ENCODE assay signal across 28 mouse cellular contexts in genomic region chr9:8749878-8750277, GRCm38 (mm10).
"Had no signal": no experiment of that assay in that cellular context is flagged by ENCODE, and none has a peak within 500 bp of the region (broad histone marks: within the 10 kb centered on the region; RNA-seq: fewer than 3 reads in every experiment).

No protein-coding gene starts in this region.

- DNase-seq: cerebellum, adult 18-20 months; cerebellum, adult 2 months; cerebellum, adult 8-10 months; cerebellum, adult 9-10 months; cerebellum, adult 9-11 months; cerebellum, postnatal 10 days; cerebellum, postnatal 14 days; cerebellum, postnatal 25 days; cerebellum, postnatal 36 days; embryo, embryonic 11 days; forebrain, postnatal 0 days; gastrocnemius, adult 2 months; gastrocnemius, postnatal 10 days; gastrocnemius, postnatal 14 days; gastrocnemius, postnatal 25 days; gastrocnemius, postnatal 36 days; heart, adult 11 months had no signal

- H3K9me3 ChIP-seq: embryonic facial prominence, embryonic 10.5 days; embryonic facial prominence, embryonic 12.5 days; embryonic facial prominence, embryonic 13.5 days; embryonic facial prominence, embryonic 15.5 days; forebrain, embryonic 10.5 days; forebrain, embryonic 12.5 days; forebrain, embryonic 13.5 days; forebrain, embryonic 15.5 days had no signal

- H3K9ac ChIP-seq: embryonic facial prominence, embryonic 12.5 days; embryonic facial prominence, embryonic 13.5 days; embryonic facial prominence, embryonic 15.5 days; forebrain, embryonic 12.5 days; forebrain, embryonic 13.5 days; forebrain, embryonic 15.5 days; forebrain, postnatal 0 days had no signal

- H3K4me2 ChIP-seq: embryonic facial prominence, embryonic 12.5 days; embryonic facial prominence, embryonic 13.5 days; embryonic facial prominence, embryonic 15.5 days; forebrain, embryonic 12.5 days; forebrain, embryonic 13.5 days; forebrain, embryonic 15.5 days had no signal

- H3K4me3 ChIP-seq: embryonic facial prominence, embryonic 10.5 days; embryonic facial prominence, embryonic 12.5 days; embryonic facial prominence, embryonic 13.5 days; embryonic facial prominence, embryonic 15.5 days; erythroblast, embryonic 14.5 days; forebrain, embryonic 10.5 days; forebrain, embryonic 12.5 days; forebrain, embryonic 13.5 days; forebrain, embryonic 15.5 days; gastrocnemius, adult 2 months had no signal

- H3K4me1 ChIP-seq: embryonic facial prominence, embryonic 10.5 days; embryonic facial prominence, embryonic 12.5 days; embryonic facial prominence, embryonic 13.5 days; embryonic facial prominence, embryonic 15.5 days; forebrain, embryonic 10.5 days; forebrain, embryonic 12.5 days; forebrain, embryonic 13.5 days; forebrain, embryonic 15.5 days had no signal

- H3K36me3 ChIP-seq: embryonic facial prominence, embryonic 10.5 days; embryonic facial prominence, embryonic 12.5 days; embryonic facial prominence, embryonic 13.5 days; embryonic facial prominence, embryonic 15.5 days; forebrain, embryonic 10.5 days; forebrain, embryonic 12.5 days; forebrain, embryonic 15.5 days had no signal

- ATAC-seq: forebrain, embryonic 13.5 days; forebrain, embryonic 14.5 days; forebrain, embryonic 15.5 days; forebrain, embryonic 16.5 days; forebrain, postnatal 0 days had no signal

- H3K27ac ChIP-seq: embryonic facial prominence, embryonic 10.5 days; embryonic facial prominence, embryonic 12.5 days; embryonic facial prominence, embryonic 13.5 days; embryonic facial prominence, embryonic 15.5 days; forebrain, embryonic 10.5 days; forebrain, embryonic 12.5 days; forebrain, embryonic 13.5 days; forebrain, embryonic 15.5 days; gastrocnemius, adult 2 months had no signal

- H3K27me3 ChIP-seq: embryonic facial prominence, embryonic 12.5 days; embryonic facial prominence, embryonic 13.5 days; embryonic facial prominence, embryonic 15.5 days; forebrain, embryonic 12.5 days; forebrain, embryonic 13.5 days; forebrain, embryonic 15.5 days had no signal
